Mouse (Mus musculus) heart, adult 2 months (tissue): Measurements from ENCODE around the gene Anks3.

Experiments
- CTCF ChIP-seq: fragments of 200-600 bp; IDR thresholded peaks from 2 replicates; pipeline ENCODE4 v1.8.1; 2022; ENCODE audit warnings: antibody characterized with exemption, mild to moderate bottlenecking, moderate library complexity
- EP300 ChIP-seq: fragments of 200-500 bp; IDR thresholded peaks from 2 replicates; pipeline ENCODE4 v1.6.1; 2011; ENCODE audit warnings: low read depth, low read length, control low read depth; ENCODE audit not compliant: insufficient read depth
- POLR2A ChIP-seq: fragments of 200-500 bp; IDR thresholded peaks from 2 replicates; pipeline ENCODE4 v1.6.1; 2011; ENCODE audit warnings: mild to moderate bottlenecking, low read depth, low read length, control low read depth; ENCODE audit not compliant: insufficient read depth

GRCm38 (mm10) chr16:4941016-4941415 is 23.0 kb downstream of the Anks3 start:
- TF ChIP-seq CTCF (no peak), POLR2A (no peak), EP300 (no peak)
